Mouse (Mus musculus) intestine, embryonic 16.5 days (tissue): ENCODE results near the gene Uggt2. TPM values are rescaled to one million over a fixed set of nuclear protein-coding genes. Genes with fewer than 3 reads are reported as not detected.
A peak's percentile ranks its signal among the peaks of the same experiment; 100 is the strongest.

Source experiments
- ATAC-seq: fragments of 200-750 bp; cut with Nextera tagmentation; 2 replicates; pipeline ENCODE4 v1.8.0; 2017; ENCODE audit warnings: moderate TSS enrichment, moderate library complexity
- H3K27ac ChIP-seq: fragments of 300-500 bp; sonication (generic); 2 replicates; pipeline ENCODE4 v1.5.1; 2014; ENCODE audit warnings: mild to moderate bottlenecking, low read length
- H3K27me3 ChIP-seq: fragments of 300-500 bp; sonication (generic); replicated peaks from 2 replicates; pipeline ENCODE4 v1.6.1; 2014; ENCODE audit warnings: low read length, control low read depth, mixed read lengths; ENCODE audit not compliant: control insufficient read depth, insufficient read depth
- H3K36me3 ChIP-seq: fragments of 300-500 bp; sonication (generic); 2 replicates; pipeline ENCODE4 v1.6.1; 2014; ENCODE audit warnings: low read length, control low read depth; ENCODE audit not compliant: control insufficient read depth, insufficient read depth
- H3K4me1 ChIP-seq: fragments of 300-500 bp; sonication (generic); 2 replicates; pipeline ENCODE4 v1.6.1; 2014; ENCODE audit warnings: low read length, control low read depth, mixed read lengths; ENCODE audit not compliant: control insufficient read depth, insufficient read depth
- H3K4me2 ChIP-seq: fragments of 300-500 bp; sonication (generic); 2 replicates; pipeline ENCODE4 v1.6.1; 2014; ENCODE audit warnings: low read depth, low read length, control low read depth
- H3K4me3 ChIP-seq: fragments of 300-500 bp; sonication (generic); 2 replicates; pipeline ENCODE4 v1.5.1; 2014; ENCODE audit warnings: mild to moderate bottlenecking, low read length
- H3K9ac ChIP-seq: fragments of 300-500 bp; sonication (generic); 2 replicates; pipeline ENCODE4 v1.6.1; 2014; ENCODE audit warnings: low read depth, low read length
- H3K9me3 ChIP-seq: fragments of 300-500 bp; sonication (generic); 2 replicates; pipeline ENCODE4 v1.6.1; 2016; ENCODE audit warnings: low read length, control low read depth; ENCODE audit not compliant: control insufficient read depth
- WGBS: fragments of 180-500 bp; shearing (Covaris S2); extraction: QIAGEN DNeasy Blood & Tissue Kit; methylation state at CpG from one replicate; pipeline ENCODE4 v1.1.7; 2014; 5-methylcytosine and 5-hydroxymethylcytosine counted together
- polyA plus RNA-seq: library from polyadenylated mRNA; unstranded; fragments of >200 nt; fragmentation: Nextera tagmentation; extraction: Ambion mirVana; gene quantifications from 2 replicates; pipeline ENCODE4 v1.2.1, GENCODE M21; 2015

Gene Uggt2
- polyA plus RNA-seq = 5.2 and 6.1 TPM in 2 replicates

DNA sequence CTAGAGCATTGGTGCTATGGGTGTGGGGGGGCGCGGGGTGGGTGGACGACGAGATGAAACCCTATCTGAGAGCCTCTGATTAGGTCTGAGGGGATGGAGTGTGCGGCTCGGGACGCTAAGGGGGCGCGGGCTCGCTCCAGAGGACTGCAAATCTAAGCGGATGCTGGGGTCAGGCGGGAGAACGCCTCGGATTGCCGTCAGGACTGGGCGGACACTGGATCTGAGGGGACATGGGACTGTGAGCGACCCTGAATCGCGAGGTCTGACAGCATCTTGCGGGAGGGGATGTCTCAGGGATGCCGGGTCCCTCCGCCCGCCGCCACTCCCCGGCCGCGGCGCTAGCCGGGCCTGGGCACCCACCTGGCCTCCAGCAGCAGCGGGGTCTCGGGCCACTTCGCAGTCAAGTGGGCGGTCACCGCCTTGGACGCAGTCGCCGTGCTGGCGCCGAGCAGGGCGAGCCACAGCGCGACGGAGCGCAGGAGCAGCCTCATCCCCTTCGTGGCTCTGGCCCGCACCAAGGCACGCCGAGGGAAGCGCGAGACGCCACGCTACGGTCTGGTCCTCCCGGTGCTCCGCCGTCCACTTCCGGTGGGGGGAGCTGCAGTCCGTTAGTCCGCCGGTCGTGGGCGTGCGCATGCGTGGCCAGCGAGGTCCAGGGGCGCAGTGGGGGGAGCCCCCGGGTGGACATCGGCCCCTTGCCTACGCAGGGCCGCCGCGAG is at the start of gene Uggt2:
Gene Uggt2, minus strand, starts transcription at position 580 of the 719 bp plus-strand sequence.
- peak within 1 kb of the TSS; percentile 85 for H3K4me3 ChIP-seq
- peak within 1 kb of the TSS; percentile 41; the same call in 1 of the 2 replicates for H3K27ac ChIP-seq
- under 1% methylated on average over 72 of the region's 72 CpGs for WGBS
- no peaks in the 10 kb centered on the region for H3K36me3 ChIP-seq
- H3K9ac ChIP-seq = peak within 1 kb of the TSS; percentile 84
- peak within 1 kb of the TSS; percentile 94 for H3K4me2 ChIP-seq
- H3K9me3 ChIP-seq = no peaks in the 10 kb centered on the region
- ATAC-seq = peak; percentile 96
- no peaks in the 10 kb centered on the region for H3K27me3 ChIP-seq
- peaks cover 8% of the 10 kb centered on the region for H3K4me1 ChIP-seq

DNA sequence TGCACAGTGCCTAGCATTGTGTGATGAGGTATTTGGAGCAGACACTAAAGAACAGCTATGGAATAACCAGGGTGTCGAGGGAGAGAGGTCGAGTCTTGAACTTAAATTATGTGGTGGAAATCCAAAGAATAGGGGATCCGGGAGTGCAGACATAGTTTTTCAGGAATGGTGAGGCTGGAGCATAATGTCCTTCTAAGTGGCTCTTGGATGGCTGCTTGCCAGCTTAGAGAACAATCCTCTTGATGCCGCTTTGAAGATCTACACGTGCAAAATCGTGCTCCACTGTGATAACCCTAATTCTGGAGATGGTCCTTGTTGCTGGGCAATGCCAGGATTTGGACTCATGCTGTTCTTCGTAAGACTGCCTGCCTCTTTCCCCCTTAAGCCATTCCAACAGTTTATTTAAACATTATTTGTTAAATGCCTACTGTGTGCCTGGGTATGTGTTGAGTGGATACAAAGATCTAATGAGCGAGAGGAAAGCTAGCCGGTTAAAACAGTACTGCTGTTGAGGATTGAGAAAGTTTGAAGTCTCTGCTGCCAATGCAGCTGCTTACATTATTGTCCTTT is 40.2 kb upstream of the Uggt2 start:
- no peak overlapping the region for H3K27ac ChIP-seq
- ATAC-seq = no peak
- H3K36me3 ChIP-seq = no peaks in the 10 kb centered on the region
- WGBS = 45% methylated on average over 9 of the region's 9 CpGs
- no peaks in the 10 kb centered on the region for H3K9me3 ChIP-seq
- no peak overlapping the region; the same call in 1 of the 2 replicates for H3K4me2 ChIP-seq
- H3K9ac ChIP-seq = no peak overlapping the region
- H3K27me3 ChIP-seq = peaks cover 27% of the 10 kb centered on the region
- H3K4me3 ChIP-seq = no peak overlapping the region
- peaks cover 7% of the 10 kb centered on the region; the same call in 1 of the 2 replicates for H3K4me1 ChIP-seq

DNA sequence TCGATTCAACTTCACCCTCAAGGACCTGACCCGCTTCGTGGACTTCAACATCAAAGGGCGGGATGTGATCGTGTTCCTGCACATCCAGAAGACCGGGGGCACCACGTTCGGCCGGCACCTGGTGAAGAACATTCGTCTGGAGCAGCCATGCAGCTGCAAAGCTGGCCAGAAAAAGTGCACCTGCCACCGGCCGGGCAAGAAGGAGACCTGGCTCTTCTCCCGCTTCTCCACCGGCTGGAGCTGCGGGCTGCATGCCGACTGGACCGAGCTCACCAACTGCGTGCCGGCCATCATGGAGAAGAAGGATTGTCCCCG is 39.5 kb upstream of the Uggt2 start:
- H3K9ac ChIP-seq = peak overlapping the region; percentile 72; the same call in 1 of the 2 replicates
- H3K27me3 ChIP-seq = peaks cover 27% of the 10 kb centered on the region
- no peak for ATAC-seq
- H3K36me3 ChIP-seq = no peaks in the 10 kb centered on the region
- no peaks in the 10 kb centered on the region for H3K9me3 ChIP-seq
- WGBS = 2% methylated on average over 20 of the region's 20 CpGs
- H3K4me2 ChIP-seq = peak overlapping the region; percentile 99
- peaks cover 7% of the 10 kb centered on the region; the same call in 1 of the 2 replicates for H3K4me1 ChIP-seq
- H3K27ac ChIP-seq = no peak overlapping the region
- peak overlapping the region; percentile 72 for H3K4me3 ChIP-seq

DNA sequence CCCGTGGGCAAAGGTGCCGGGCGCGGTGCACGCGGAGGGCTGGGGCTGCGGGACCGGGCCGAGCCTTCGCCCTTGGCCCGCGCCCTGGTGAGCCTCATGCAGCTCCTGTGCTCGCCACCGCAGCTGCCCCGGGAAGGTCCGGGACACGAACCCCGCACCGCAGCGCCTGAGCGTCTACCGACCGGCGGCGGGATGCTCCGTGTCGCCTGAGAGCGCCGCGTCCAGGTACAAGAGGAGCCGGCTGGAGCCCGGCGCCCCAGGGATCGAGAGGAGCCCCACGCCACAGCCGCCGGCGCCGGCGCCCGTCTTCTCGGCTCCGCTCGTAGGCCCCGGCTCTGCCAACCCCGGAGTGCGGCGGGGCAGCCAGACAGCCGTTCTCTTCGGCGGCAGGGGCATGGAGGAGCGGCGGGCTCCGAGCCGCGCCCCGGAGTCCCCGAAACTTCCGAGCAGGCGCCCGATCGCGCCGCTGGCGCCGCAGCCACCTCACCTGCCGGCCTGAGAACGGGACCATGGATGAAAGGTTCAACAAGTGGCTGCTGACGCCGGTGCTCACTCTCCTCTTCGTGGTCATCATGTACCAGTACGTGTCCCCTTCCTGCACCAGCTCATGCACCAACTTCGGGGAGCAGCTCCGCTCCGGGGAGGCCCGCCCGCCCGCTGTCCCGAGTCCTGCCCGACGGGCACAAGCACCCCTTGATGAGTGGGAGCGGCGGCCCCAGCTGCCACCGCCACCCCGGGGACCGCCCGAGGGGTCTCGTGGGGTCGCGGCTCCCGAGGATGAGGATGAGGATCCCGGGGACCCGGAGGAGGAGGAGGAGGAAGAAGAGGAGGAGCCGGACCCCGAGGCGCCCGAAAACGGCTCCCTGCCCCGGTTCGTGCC is 38.9 kb upstream of the Uggt2 start, which contains the start of gene Hs6st3:
Gene Hs6st3, plus strand, starts transcription at position 436 of the 880 bp plus-strand sequence.
- Histone ChIP-seq H3K27ac (no peak within 1 kb of the TSS), H3K4me3 (peak within 1 kb of the TSS; percentile 72), H3K4me2 (peak within 1 kb of the TSS; percentile 99), H3K27me3 (peaks cover 27% of the 10 kb centered on the region), H3K36me3 (no peaks in the 10 kb centered on the region), H3K9me3 (no peaks in the 10 kb centered on the region), H3K9ac (peak within 1 kb of the TSS; percentile 72), H3K4me1 (peaks cover 7% of the 10 kb centered on the region; the same call in 1 of the 2 replicates)
- under 1% methylated on average over 99 of the region's 100 CpGs for WGBS
- peak; percentile 70 for ATAC-seq

DNA sequence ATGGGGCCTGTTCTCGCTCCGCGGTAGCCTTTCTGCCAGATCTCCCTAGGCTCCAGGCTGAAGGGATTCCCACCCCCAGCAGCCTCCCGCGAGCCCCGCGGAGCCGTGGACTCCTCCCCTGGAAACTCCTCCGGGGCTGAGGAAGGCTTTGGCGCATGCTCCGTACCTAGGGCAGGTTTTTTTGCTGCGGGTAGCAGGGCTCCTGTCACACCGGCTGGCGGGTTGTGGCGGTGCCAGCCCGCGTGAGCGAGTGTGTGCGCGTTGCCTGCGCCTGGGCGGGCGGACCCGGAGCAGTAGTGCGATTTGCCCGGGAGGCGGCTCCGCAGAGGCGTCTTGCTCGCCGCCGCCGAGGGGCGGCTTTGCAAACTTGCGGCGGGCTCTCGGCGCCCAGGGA is 38.3 kb upstream of the Uggt2 start:
- peak overlapping the region; percentile 72 for H3K9ac ChIP-seq
- peaks cover 27% of the 10 kb centered on the region for H3K27me3 ChIP-seq
- peaks cover 7% of the 10 kb centered on the region; the same call in 1 of the 2 replicates for H3K4me1 ChIP-seq
- ATAC-seq = peak; percentile 90
- peak overlapping the region; percentile 99 for H3K4me2 ChIP-seq
- under 1% methylated on average over 38 of the region's 38 CpGs for WGBS
- no peaks in the 10 kb centered on the region for H3K36me3 ChIP-seq
- H3K9me3 ChIP-seq = no peaks in the 10 kb centered on the region
- H3K4me3 ChIP-seq = peak overlapping the region; percentile 72
- no peak overlapping the region for H3K27ac ChIP-seq

DNA sequence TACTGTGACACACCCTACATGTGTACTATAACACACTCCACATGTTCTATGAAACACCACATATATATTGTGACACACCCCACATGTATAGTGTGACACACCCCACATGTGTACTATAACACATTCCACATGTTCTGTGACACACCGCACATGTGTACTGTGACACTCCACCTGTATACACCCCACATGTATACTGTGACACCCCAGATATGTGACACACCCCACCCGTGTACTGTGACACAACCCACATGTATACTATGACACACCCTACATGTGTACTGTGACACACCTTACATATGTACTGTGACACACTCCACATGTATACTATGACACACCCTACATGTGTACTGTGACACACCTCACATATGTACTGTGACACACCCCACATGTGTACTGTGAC is 28.1 kb upstream of the Uggt2 start:
- no peak overlapping the region for H3K27ac ChIP-seq
- WGBS = 95% methylated on average over 2 of the region's 2 CpGs
- no peaks in the 10 kb centered on the region for H3K36me3 ChIP-seq
- no peak overlapping the region for H3K4me2 ChIP-seq
- H3K4me1 ChIP-seq = 0 out of 2 replicates have a peak, but pooled peaks cover 3% of the 10 kb centered on the region
- H3K9ac ChIP-seq = no peak overlapping the region
- peaks cover 4% of the 10 kb centered on the region; the same call in 1 of the 2 replicates for H3K9me3 ChIP-seq
- H3K4me3 ChIP-seq = no peak overlapping the region
- no peaks in the 10 kb centered on the region for H3K27me3 ChIP-seq
- ATAC-seq = no peak

DNA sequence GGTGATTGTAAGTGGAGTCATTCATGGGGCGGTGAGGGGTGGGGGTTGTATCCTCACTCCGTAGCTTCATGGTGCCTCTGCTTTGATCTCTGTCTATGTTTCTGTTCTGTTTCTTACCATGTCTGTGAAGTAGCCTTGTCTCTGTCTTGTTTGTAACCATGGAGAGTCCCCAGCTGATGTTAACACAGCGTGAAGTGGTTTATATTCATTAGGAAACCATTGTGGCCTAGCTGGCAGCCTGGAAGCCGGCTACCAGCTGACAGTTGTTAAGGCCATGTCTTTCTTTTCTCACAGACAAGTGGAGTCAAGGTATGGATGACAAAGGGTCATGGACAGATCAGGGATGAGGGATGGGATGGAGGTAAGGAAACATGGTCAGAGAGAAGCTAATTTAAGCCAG is 26.6 kb upstream of the Uggt2 start:
- ATAC-seq = no peak
- H3K27ac ChIP-seq = no peak overlapping the region
- H3K4me1 ChIP-seq = 0 out of 2 replicates have a peak, but pooled peaks cover 3% of the 10 kb centered on the region
- no peaks in the 10 kb centered on the region for H3K27me3 ChIP-seq
- H3K9me3 ChIP-seq = no peaks in the 10 kb centered on the region
- H3K4me2 ChIP-seq = no peak overlapping the region
- H3K4me3 ChIP-seq = no peak overlapping the region
- H3K36me3 ChIP-seq = no peaks in the 10 kb centered on the region
- WGBS = 59% methylated on average over 4 of the region's 4 CpGs
- H3K9ac ChIP-seq = no peak overlapping the region

DNA sequence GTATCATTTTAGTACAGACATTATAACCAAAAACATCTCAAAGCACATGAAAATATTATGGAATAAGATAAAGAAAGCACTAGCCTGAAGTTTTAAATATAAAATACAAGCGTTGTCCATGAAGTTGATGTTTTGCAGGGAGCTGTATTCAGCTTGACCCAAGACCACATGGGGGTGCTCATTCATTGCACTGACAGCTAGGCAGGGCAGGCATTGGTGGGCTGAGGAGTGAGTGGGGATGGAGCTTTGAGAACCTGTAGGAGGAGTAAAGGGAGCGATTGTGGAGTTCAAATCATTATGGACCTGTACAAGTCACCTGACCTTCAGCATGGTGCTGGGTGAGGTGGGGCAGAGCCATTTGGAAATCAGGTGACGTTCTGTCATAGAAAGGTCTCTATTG is 24.8 kb upstream of the Uggt2 start:
- peak; percentile 70 for ATAC-seq
- WGBS = 28% methylated on average over 3 of the region's 3 CpGs
- no peaks in the 10 kb centered on the region for H3K36me3 ChIP-seq
- no peaks in the 10 kb centered on the region for H3K9me3 ChIP-seq
- H3K27me3 ChIP-seq = no peaks in the 10 kb centered on the region
- H3K27ac ChIP-seq = no peak overlapping the region
- no peak overlapping the region for H3K4me3 ChIP-seq
- peak overlapping the region; percentile 61 for H3K4me2 ChIP-seq
- H3K4me1 ChIP-seq = 0 out of 2 replicates have a peak, but pooled peaks cover 3% of the 10 kb centered on the region
- no peak overlapping the region; the same call in 1 of the 2 replicates for H3K9ac ChIP-seq

DNA sequence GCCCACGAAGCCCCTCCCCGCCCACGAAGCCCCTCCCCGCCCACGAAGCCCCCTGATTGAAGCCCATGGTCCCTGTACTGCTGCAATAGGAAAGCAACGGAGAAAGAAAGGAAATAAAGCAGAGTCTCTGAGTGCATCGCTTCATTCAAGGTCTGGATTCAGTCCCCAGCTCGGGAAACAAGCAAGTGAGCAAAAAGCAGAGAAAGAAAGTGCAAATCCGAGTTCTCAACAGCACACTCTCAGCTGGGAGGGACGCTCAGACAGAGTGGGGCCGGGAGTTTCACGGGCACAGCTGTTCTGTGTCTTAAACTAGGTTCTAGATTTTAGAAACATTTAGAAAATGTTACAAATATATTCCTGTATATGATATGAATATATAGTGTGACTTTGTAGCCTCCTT is 24.4 kb upstream of the Uggt2 start:
- Histone ChIP-seq H3K9ac (peak overlapping the region; percentile 50; the same call in 1 of the 2 replicates), H3K9me3 (no peaks in the 10 kb centered on the region), H3K4me2 (peak overlapping the region; percentile 61), H3K4me3 (peak overlapping the region; percentile 43), H3K4me1 (0 out of 2 replicates have a peak, but pooled peaks cover 3% of the 10 kb centered on the region), H3K27ac (peak overlapping the region; percentile 24; the same call in 1 of the 2 replicates), H3K36me3 (no peaks in the 10 kb centered on the region), H3K27me3 (no peaks in the 10 kb centered on the region)
- peak; percentile 52; the same call in 1 of the 2 replicates for ATAC-seq
- WGBS = 2% methylated on average over 12 of the region's 12 CpGs
